14 mouse cellular contexts compared by ENCODE assay signal in the genomic region with DNA sequence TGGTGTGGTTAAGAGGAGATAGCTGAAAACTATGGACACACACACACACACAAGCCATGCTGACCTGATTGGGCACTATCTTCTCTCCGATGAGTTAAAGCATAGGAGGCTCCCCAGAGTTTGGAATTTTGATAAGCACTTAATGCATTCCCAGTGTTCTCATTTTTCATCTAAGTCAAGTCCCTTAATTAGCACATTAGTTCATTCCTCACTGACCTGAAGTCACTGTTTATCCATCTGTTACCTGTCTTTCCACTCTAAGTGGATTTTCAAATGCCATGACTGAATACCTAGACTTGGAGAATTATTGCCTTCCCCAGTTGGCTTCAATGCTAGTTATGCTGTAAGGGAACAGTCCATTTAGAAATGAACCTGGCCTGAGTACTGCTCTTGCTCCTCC. TPM values are rescaled to one million over a fixed set of nuclear protein-coding genes. Genes with fewer than 3 reads are reported as not detected.
A peak's percentile ranks its signal among the peaks of the same experiment; 100 is the strongest.
DNase-seq lines count a peak whose midpoint lies in the region; TF ChIP-seq lines count a peak whose summit lies in the region.
"Had no signal": no experiment of that assay in that cellular context is flagged by ENCODE, and none has a peak within 500 bp of the region (broad histone marks: within the 10 kb centered on the region; RNA-seq: fewer than 3 reads in every experiment).

No protein-coding gene starts in this region.

- H3K4me1 ChIP-seq in forebrain, embryonic 10.5 days = no peaks in the 10 kb centered on the region
- H3K4me1 ChIP-seq: embryonic facial prominence, embryonic 10.5 days; embryonic facial prominence, embryonic 12.5 days; forebrain, embryonic 12.5 days had no signal

- H3K27me3 ChIP-seq in forebrain, embryonic 10.5 days (ENCODE audit: poor library complexity, severe bottlenecking) = no peaks in the 10 kb centered on the region
- H3K27me3 ChIP-seq: embryonic facial prominence, embryonic 12.5 days; forebrain, embryonic 12.5 days had no signal

- H3K27ac ChIP-seq in layer of hippocampus, adult 2 months = peak overlapping the region; percentile 85
- H3K27ac ChIP-seq in forebrain, embryonic 10.5 days = no peak overlapping the region
- H3K27ac ChIP-seq: embryonic facial prominence, embryonic 10.5 days; embryonic facial prominence, embryonic 12.5 days; forebrain, embryonic 12.5 days; gastrocnemius, adult 2 months had no signal

- no peak overlapping the region for H3K4me3 ChIP-seq in layer of hippocampus, adult 2 months
- H3K4me3 ChIP-seq in forebrain, embryonic 10.5 days = no peak overlapping the region
- H3K4me3 ChIP-seq: embryonic facial prominence, embryonic 10.5 days; embryonic facial prominence, embryonic 12.5 days; forebrain, embryonic 12.5 days; gastrocnemius, adult 2 months had no signal

- no peak for TF ChIP-seq CTCF in layer of hippocampus, adult 2 months (conservative IDR thresholded peaks at IDR 0.05)

- no peaks in the 10 kb centered on the region for H3K9me3 ChIP-seq in forebrain, embryonic 10.5 days
- H3K9me3 ChIP-seq: embryonic facial prominence, embryonic 10.5 days; embryonic facial prominence, embryonic 12.5 days; forebrain, embryonic 12.5 days had no signal

- WGBS in forebrain, embryonic 10.5 days = 94% methylated on average over 1 of the region's 1 CpGs

- no peaks in the 10 kb centered on the region for H3K36me3 ChIP-seq in forebrain, embryonic 10.5 days (replicated peaks)
- H3K36me3 ChIP-seq: embryonic facial prominence, embryonic 10.5 days; embryonic facial prominence, embryonic 12.5 days; forebrain, embryonic 12.5 days had no signal

- DNase-seq in cerebellum, adult 8-10 months = peak; percentile 16
- DNase-seq in cerebellum, postnatal 10 days = no peak
- peak; percentile 23 for DNase-seq in cerebellum, adult 9-11 months
- DNase-seq in cerebellum, adult 11 months = no peak
- no peak for DNase-seq in layer of hippocampus, adult 2 months (ENCODE audit: low spot score in 2 of 2)
- no peak for DNase-seq in layer of hippocampus, adult 9-11 months
- no peak for DNase-seq in forebrain, embryonic 10.5 days (ENCODE audit: extremely low spot score, low spot score)
- DNase-seq: adrenal gland, adult 2 months; adrenal gland, postnatal 10 days; adrenal gland, postnatal 25 days; gastrocnemius, adult 2 months had no signal

RNA-seq across cellular contexts. Expression of a gene that starts 51.2 kb away (rescaled TPM):
- 1 to 10 TPM; 6.6 to 7.6 TPM for total RNA-seq in layer of hippocampus, adult 2 months (2021)
- 116 and 125 TPM in 2 replicates for polyA plus RNA-seq in forebrain, embryonic 10.5 days (2016; fragmentation: Nextera tagmentation; extraction: Ambion mirVana)

Comparison
In these comparisons a context has a peak if more than half of its experiments do, and no peak if none do; other contexts are left out.
1. DNase-seq: peak in cerebellum, adult 8-10 months (single experiment) and cerebellum, adult 9-11 months (single experiment); none in cerebellum, postnatal 10 days (0 of 2), cerebellum, adult 11 months (single experiment), layer of hippocampus, adult 2 months (0 of 2), layer of hippocampus, adult 9-11 months (single experiment) and forebrain, embryonic 10.5 days (single experiment).